Mouse (Mus musculus): ENCODE measurements around the gene Rbp1.

Rbp1 gene

GRCm38 (mm10) chr9:98422656-98423055 lies at the start of gene Rbp1:
Gene Rbp1, plus strand, starts transcription at chr9:98422961.
- in situ Hi-C loops (cut with MseI, MboI) = no loop called here

- in situ Hi-C loops (cut with MseI, MboI) = no loop called here
Observed at GRCm38 (mm10) chr9:98373358-98373757, 49.4 kb upstream of the Rbp1 start.

- in situ Hi-C loops (cut with MseI, MboI) = no loop called here
Observed at GRCm38 (mm10) chr9:98374897-98375296, 47.9 kb upstream of the Rbp1 start.

GRCm38 (mm10) chr9:98375329-98376170 lies 47.2 kb upstream of the Rbp1 start:
- in situ Hi-C loops (cut with MseI, MboI) = no loop called here

GRCm38 (mm10) chr9:98379736-98380135 lies 43.0 kb upstream of the Rbp1 start:
- in situ Hi-C loops (cut with MseI, MboI) = no loop called here

GRCm38 (mm10) chr9:98380593-98380992 lies 42.2 kb upstream of the Rbp1 start:
- in situ Hi-C loops (cut with MseI, MboI) = no loop called here

GRCm38 (mm10) chr9:98387741-98388632 lies 34.8 kb upstream of the Rbp1 start:
- in situ Hi-C loops (cut with MseI, MboI) = no loop called here

GRCm38 (mm10) chr9:98388633-98388965 lies 34.2 kb upstream of the Rbp1 start:
- in situ Hi-C loops (cut with MseI, MboI) = no loop called here

- in situ Hi-C loops (cut with MseI, MboI) = no loop called here
Observed at GRCm38 (mm10) chr9:98393496-98393895, 29.3 kb upstream of the Rbp1 start.

GRCm38 (mm10) chr9:98397211-98397610 lies 25.6 kb upstream of the Rbp1 start:
- in situ Hi-C loops (cut with MseI, MboI) = no loop called here

- in situ Hi-C loops (cut with MseI, MboI) = no loop called here
Observed at GRCm38 (mm10) chr9:98397866-98398265, 24.9 kb upstream of the Rbp1 start.

GRCm38 (mm10) chr9:98400185-98400894 lies 22.4 kb upstream of the Rbp1 start:
- in situ Hi-C loops (cut with MseI, MboI) = no loop called here

- in situ Hi-C loops (cut with MseI, MboI) = no loop called here
Observed at GRCm38 (mm10) chr9:98401611-98402010, 21.1 kb upstream of the Rbp1 start.

- in situ Hi-C loops (cut with MseI, MboI) = loop anchor here (5.0 kb wide), 1 partner anchor 130 kb away; no protein-coding TSS in a partner anchor
Observed at GRCm38 (mm10) chr9:98407771-98408170, 15.0 kb upstream of the Rbp1 start.

- in situ Hi-C loops (cut with MseI, MboI) = loop anchor here (5.0 kb wide), 1 partner anchor 128 kb away; no protein-coding TSS in a partner anchor
Observed at GRCm38 (mm10) chr9:98409137-98409536, 13.6 kb upstream of the Rbp1 start.

GRCm38 (mm10) chr9:98415427-98415826 lies 7.3 kb upstream of the Rbp1 start:
- in situ Hi-C loops (cut with MseI, MboI) = no loop called here

- in situ Hi-C loops (cut with MseI, MboI) = no loop called here
Observed at GRCm38 (mm10) chr9:98417919-98418318, 4.8 kb upstream of the Rbp1 start.

GRCm38 (mm10) chr9:98418346-98418745 lies 4.4 kb upstream of the Rbp1 start:
- in situ Hi-C loops (cut with MseI, MboI) = no loop called here

- in situ Hi-C loops (cut with MseI, MboI) = no loop called here
Observed at GRCm38 (mm10) chr9:98420666-98421065, 2.1 kb upstream of the Rbp1 start.

- in situ Hi-C loops (cut with MseI, MboI) = no loop called here
Observed at GRCm38 (mm10) chr9:98421903-98422302, 858 bp upstream of the Rbp1 start.

- in situ Hi-C loops (cut with MseI, MboI) = no loop called here
Observed at GRCm38 (mm10) chr9:98423691-98424090, 930 bp downstream of the Rbp1 start.

- in situ Hi-C loops (cut with MseI, MboI) = no loop called here
Observed at GRCm38 (mm10) chr9:98424291-98424690, 1.5 kb downstream of the Rbp1 start.
